Mouse (Mus musculus) intestine, embryonic 14.5 days (tissue): ENCODE results near the gene Slc25a33. TPM values are rescaled to one million over a fixed set of nuclear protein-coding genes. Genes with fewer than 3 reads are reported as not detected.
A peak's percentile ranks its signal among the peaks of the same experiment; 100 is the strongest.

ENCODE experiments used
- ATAC-seq: fragments of 200-750 bp; cut with Nextera tagmentation; replicated peaks from 2 replicates; pipeline ENCODE4 v1.8.0; 2017; ENCODE audit warnings: low read depth, moderate number of reproducible peaks, moderate TSS enrichment, moderate library complexity; ENCODE audit not compliant: low FRiP score, low TSS enrichment
- DNase-seq: peaks from one replicate; pipeline ENCODE4 v3.0.0-alpha.2; 2018; ENCODE audit warnings: low spot score
- H3K27ac ChIP-seq: fragments of 300-500 bp; sonication (generic); 2 replicates; pipeline ENCODE4 v1.5.1; 2014; ENCODE audit warnings: low read depth, mild to moderate bottlenecking, control low read depth
- H3K27me3 ChIP-seq: fragments of 300-500 bp; sonication (generic); replicated peaks from 2 replicates; pipeline ENCODE4 v1.6.1; 2014; ENCODE audit warnings: low read length, control low read depth; ENCODE audit not compliant: control insufficient read depth, insufficient read depth
- H3K36me3 ChIP-seq: fragments of 300-500 bp; sonication (generic); 2 replicates; pipeline ENCODE4 v1.6.1; 2014; ENCODE audit warnings: low read length, control low read depth; ENCODE audit not compliant: control insufficient read depth, insufficient read depth
- H3K4me1 ChIP-seq: fragments of 300-500 bp; sonication (generic); replicated peaks from 2 replicates; pipeline ENCODE4 v1.6.1; 2014; ENCODE audit warnings: low read length, control low read depth, mixed read lengths; ENCODE audit not compliant: control insufficient read depth, insufficient read depth
- H3K4me2 ChIP-seq: fragments of 300-500 bp; sonication (generic); 2 replicates; pipeline ENCODE4 v1.6.1; 2014; ENCODE audit warnings: low read length
- H3K4me3 ChIP-seq: fragments of 300-500 bp; sonication (generic); 2 replicates; pipeline ENCODE4 v1.5.1; 2014; ENCODE audit warnings: low read depth, low read length, control low read depth, mixed read lengths
- H3K9ac ChIP-seq: fragments of 300-500 bp; sonication (generic); 2 replicates; pipeline ENCODE4 v1.6.1; 2014; ENCODE audit warnings: mild to moderate bottlenecking, low read length
- H3K9me3 ChIP-seq: fragments of 300-500 bp; sonication (generic); 2 replicates; pipeline ENCODE4 v1.6.1; 2016; ENCODE audit warnings: low read length, control low read depth; ENCODE audit not compliant: control insufficient read depth
- WGBS: fragments of 180-500 bp; shearing (Covaris S2); extraction: QIAGEN DNeasy Blood & Tissue Kit; methylation state at CpG from one replicate; pipeline ENCODE4 v1.1.7; 2014; 5-methylcytosine and 5-hydroxymethylcytosine counted together
- polyA plus RNA-seq: library from polyadenylated mRNA; unstranded; fragments of >200 nt; fragmentation: Nextera tagmentation; extraction: Ambion mirVana; gene quantifications from 2 replicates; pipeline ENCODE4 v1.2.1, GENCODE M21; 2014

Slc25a33 gene
- polyA plus RNA-seq, 1 experiment from 2014 or later: 12.8 TPM

- no peak overlapping the region for H3K4me2 ChIP-seq
- DNase-seq (no peak), ATAC-seq (no peak)
- WGBS: 83% methylated on average over 4 of the region's 4 CpGs
- H3K9me3 ChIP-seq: no peaks in the 10 kb centered on the region
- no peak overlapping the region for H3K27ac ChIP-seq
- H3K4me1 ChIP-seq: peaks cover 10% of the 10 kb centered on the region; the same call in 1 of the 2 replicates
- H3K27me3 ChIP-seq: no peaks in the 10 kb centered on the region
- H3K36me3 ChIP-seq: no peaks in the 10 kb centered on the region
- H3K4me3 ChIP-seq: no peak overlapping the region
- no peak overlapping the region for H3K9ac ChIP-seq
Measured at GRCm38 (mm10) chr4:149791470-149791869, 17.4 kb upstream of the Slc25a33 start.

GRCm38 (mm10) chr4:149790969-149791368 is 16.9 kb upstream of the Slc25a33 start:
- no peak overlapping the region for H3K4me2 ChIP-seq
- no peaks in the 10 kb centered on the region for H3K36me3 ChIP-seq
- H3K9ac ChIP-seq: no peak overlapping the region
- H3K4me1 ChIP-seq: peaks cover 10% of the 10 kb centered on the region; the same call in 1 of the 2 replicates
- H3K27me3 ChIP-seq: no peaks in the 10 kb centered on the region
- H3K27ac ChIP-seq: no peak overlapping the region
- WGBS: 73% methylated on average over 2 of the region's 2 CpGs
- no peak for ATAC-seq
- DNase-seq: no peak
- H3K9me3 ChIP-seq: no peaks in the 10 kb centered on the region
- H3K4me3 ChIP-seq: no peak overlapping the region

GRCm38 (mm10) chr4:149790546-149790945 is 16.5 kb upstream of the Slc25a33 start:
- 53% methylated on average over 4 of the region's 4 CpGs for WGBS
- H3K4me1 ChIP-seq: peaks cover 10% of the 10 kb centered on the region; the same call in 1 of the 2 replicates
- no peak overlapping the region for H3K4me3 ChIP-seq
- no peak for DNase-seq
- no peaks in the 10 kb centered on the region for H3K9me3 ChIP-seq
- H3K4me2 ChIP-seq: no peak overlapping the region
- ATAC-seq: no peak
- no peaks in the 10 kb centered on the region for H3K36me3 ChIP-seq
- H3K27me3 ChIP-seq: no peaks in the 10 kb centered on the region
- no peak overlapping the region for H3K27ac ChIP-seq
- no peak overlapping the region for H3K9ac ChIP-seq

- ATAC-seq (no peak), DNase-seq (no peak)
- Histone ChIP-seq H3K27ac (no peak overlapping the region), H3K9ac (no peak overlapping the region), H3K36me3 (no peaks in the 10 kb centered on the region), H3K9me3 (no peaks in the 10 kb centered on the region), H3K4me1 (peaks cover 10% of the 10 kb centered on the region; the same call in 1 of the 2 replicates), H3K27me3 (no peaks in the 10 kb centered on the region), H3K4me2 (no peak overlapping the region), H3K4me3 (no peak overlapping the region)
- 86% methylated on average over 13 of the region's 13 CpGs for WGBS
Measured at GRCm38 (mm10) chr4:149789421-149790194, 15.5 kb upstream of the Slc25a33 start.

- DNase-seq: no peak
- 89% methylated on average over 5 of the region's 5 CpGs for WGBS
- Histone ChIP-seq H3K9me3 (no peaks in the 10 kb centered on the region), H3K4me3 (no peak overlapping the region), H3K9ac (no peak overlapping the region), H3K4me2 (no peak overlapping the region), H3K4me1 (peaks cover 4% of the 10 kb centered on the region; the same call in 1 of the 2 replicates), H3K36me3 (no peaks in the 10 kb centered on the region), H3K27me3 (no peaks in the 10 kb centered on the region), H3K27ac (no peak overlapping the region)
- ATAC-seq: no peak
Measured at GRCm38 (mm10) chr4:149784901-149785300, 10.8 kb upstream of the Slc25a33 start.

- Histone ChIP-seq H3K36me3 (no peaks in the 10 kb centered on the region), H3K4me3 (no peak overlapping the region), H3K27me3 (no peaks in the 10 kb centered on the region), H3K4me1 (peaks cover 4% of the 10 kb centered on the region; the same call in 1 of the 2 replicates), H3K9ac (no peak overlapping the region), H3K4me2 (no peak overlapping the region), H3K9me3 (no peaks in the 10 kb centered on the region), H3K27ac (no peak overlapping the region)
- 76% methylated on average over 9 of the region's 9 CpGs for WGBS
- ATAC-seq (no peak), DNase-seq (no peak)
Measured at GRCm38 (mm10) chr4:149784371-149784770, 10.3 kb upstream of the Slc25a33 start.

- DNase-seq: no peak
- H3K9ac ChIP-seq: no peak overlapping the region
- no peak overlapping the region for H3K4me3 ChIP-seq
- H3K4me1 ChIP-seq: peaks cover 4% of the 10 kb centered on the region; the same call in 1 of the 2 replicates
- H3K4me2 ChIP-seq: no peak overlapping the region
- ATAC-seq: no peak
- H3K9me3 ChIP-seq: no peaks in the 10 kb centered on the region
- 68% methylated on average over 8 of the region's 8 CpGs for WGBS
- H3K36me3 ChIP-seq: no peaks in the 10 kb centered on the region
- no peak overlapping the region for H3K27ac ChIP-seq
- H3K27me3 ChIP-seq: no peaks in the 10 kb centered on the region
Measured at GRCm38 (mm10) chr4:149782975-149783374, 8.9 kb upstream of the Slc25a33 start.

- H3K4me1 ChIP-seq: peaks cover 7% of the 10 kb centered on the region; the same call in 1 of the 2 replicates
- no peak overlapping the region for H3K4me2 ChIP-seq
- ATAC-seq (no peak), DNase-seq (peak; percentile 69)
- H3K27ac ChIP-seq: no peak overlapping the region
- no peak overlapping the region for H3K9ac ChIP-seq
- H3K36me3 ChIP-seq: no peaks in the 10 kb centered on the region
- H3K4me3 ChIP-seq: no peak overlapping the region
- H3K27me3 ChIP-seq: no peaks in the 10 kb centered on the region
- no peaks in the 10 kb centered on the region for H3K9me3 ChIP-seq
- 47% methylated on average over 13 of the region's 13 CpGs for WGBS
Measured at GRCm38 (mm10) chr4:149780565-149781356, 6.7 kb upstream of the Slc25a33 start.
